21 mouse cellular contexts compared by ENCODE assay signal in the genomic region with DNA sequence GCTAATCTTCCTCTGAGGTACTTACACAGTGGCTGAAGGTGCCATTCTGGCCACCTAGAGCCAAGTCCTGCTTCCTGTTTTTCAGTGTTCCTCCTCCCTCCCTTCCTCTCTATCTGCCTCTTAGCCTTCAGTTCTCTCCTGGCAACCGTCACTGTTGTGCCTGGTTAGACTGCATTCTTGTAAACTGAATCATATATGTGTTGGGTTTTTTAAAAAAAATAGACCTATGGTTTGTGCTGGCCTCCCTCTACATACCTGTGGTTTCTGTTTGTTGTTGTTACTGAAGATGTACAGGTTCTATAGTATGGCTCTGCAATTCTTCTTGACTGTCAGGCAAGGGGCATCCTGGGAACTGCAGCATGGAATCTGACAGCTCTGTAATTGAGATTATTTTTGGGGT.
DNase-seq lines count a peak whose midpoint lies in the region; ATAC-seq lines count a peak whose summit lies in the region.
"Had no signal": no experiment of that assay in that cellular context is flagged by ENCODE, and none has a peak within 500 bp of the region (broad histone marks: within the 10 kb centered on the region; RNA-seq: fewer than 3 reads in every experiment).

No protein-coding gene starts in this region.

- WGBS in forebrain, embryonic 10.5 days = 62% methylated on average over 1 of the region's 1 CpGs
- 67% methylated on average over 1 of the region's 1 CpGs for WGBS in forebrain, embryonic 14.5 days

- H3K36me3 ChIP-seq in forebrain, embryonic 10.5 days (replicated peaks) = no peaks in the 10 kb centered on the region
- H3K36me3 ChIP-seq in forebrain, embryonic 14.5 days (ENCODE audit: control insufficient read depth, insufficient read depth, low read length) = no peaks in the 10 kb centered on the region
- H3K36me3 ChIP-seq: forebrain, embryonic 15.5 days; heart, embryonic 10.5 days; hindbrain, embryonic 12.5 days had no signal

- ATAC-seq in forebrain, embryonic 14.5 days = no peak
- ATAC-seq: forebrain, embryonic 15.5 days; hindbrain, embryonic 16.5 days; inflammation-experienced regulatory T-cells, adult 6 months had no signal

- H3K4me2 ChIP-seq in forebrain, embryonic 14.5 days (ENCODE audit: low read length) = no peak overlapping the region
- H3K4me2 ChIP-seq: forebrain, embryonic 15.5 days; hindbrain, embryonic 12.5 days had no signal

- H3K9ac ChIP-seq in forebrain, embryonic 14.5 days (ENCODE audit: low read length) = no peak overlapping the region
- H3K9ac ChIP-seq: forebrain, embryonic 15.5 days; hindbrain, embryonic 12.5 days had no signal

- DNase-seq in forebrain, embryonic 10.5 days (ENCODE audit: extremely low spot score, low spot score) = no peak
- no peak for DNase-seq in forebrain, embryonic 14.5 days (ENCODE audit: low spot score)
- peak; percentile 33 for DNase-seq in urinary bladder, postnatal 14 days (ENCODE audit: low spot score)
- no peak for DNase-seq in urinary bladder, postnatal 25 days (ENCODE audit: low spot score)
- peak; percentile 77 for DNase-seq in NIH3T3 (ENCODE audit: low read depth)
- DNase-seq in gonadal fat pad, adult 2 months (ENCODE audit: low read depth) = peak; percentile 10
- no peak for DNase-seq in liver
- no peak for DNase-seq in natural killer cell, adult 2 months (ENCODE audit: low spot score in 2 of 2)
- DNase-seq: adrenal gland, adult 8-10 months; adrenal gland, postnatal 36 days; cerebellum, adult 2 months; cerebellum, postnatal 10 days; gastrocnemius, postnatal 36 days; heart, adult 18-20 months; heart, postnatal 10 days; heart, postnatal 4 days had no signal

- H3K27me3 ChIP-seq in forebrain, embryonic 10.5 days (ENCODE audit: poor library complexity, severe bottlenecking) = peaks cover 96% of the 10 kb centered on the region
- H3K27me3 ChIP-seq in forebrain, embryonic 14.5 days (replicated peaks; ENCODE audit: control insufficient read depth, insufficient read depth, low read length) = no peaks in the 10 kb centered on the region
- H3K27me3 ChIP-seq: forebrain, embryonic 15.5 days had no signal

- H3K4me3 ChIP-seq in forebrain, embryonic 10.5 days = no peak overlapping the region
- H3K4me3 ChIP-seq in forebrain, embryonic 14.5 days (ENCODE audit: low read depth, low read length) = no peak overlapping the region
- H3K4me3 ChIP-seq: forebrain, embryonic 15.5 days; heart, embryonic 10.5 days; hindbrain, embryonic 12.5 days had no signal

- H3K27ac ChIP-seq in forebrain, embryonic 10.5 days = peak overlapping the region; percentile 41; the same call in 1 of the 2 replicates
- no peak overlapping the region for H3K27ac ChIP-seq in forebrain, embryonic 14.5 days (ENCODE audit: low read depth, low read length)
- H3K27ac ChIP-seq: forebrain, embryonic 15.5 days; heart, embryonic 10.5 days; hindbrain, embryonic 12.5 days had no signal

- H3K9me3 ChIP-seq in forebrain, embryonic 10.5 days = no peaks in the 10 kb centered on the region
- no peaks in the 10 kb centered on the region for H3K9me3 ChIP-seq in forebrain, embryonic 14.5 days (replicated peaks; ENCODE audit: control insufficient read depth, low read length)
- H3K9me3 ChIP-seq: forebrain, embryonic 15.5 days; heart, embryonic 10.5 days; hindbrain, embryonic 12.5 days had no signal

- peaks cover 39% of the 10 kb centered on the region for H3K4me1 ChIP-seq in forebrain, embryonic 10.5 days
- H3K4me1 ChIP-seq in forebrain, embryonic 14.5 days (ENCODE audit: control insufficient read depth, insufficient read depth, low read length) = peaks cover 10% of the 10 kb centered on the region; the same call in 1 of the 2 replicates

Comparison
In these comparisons a context has a peak if more than half of its experiments do, and no peak if none do; other contexts are left out.
1. DNase-seq: peak in urinary bladder, postnatal 14 days (single experiment), NIH3T3 (single experiment) and gonadal fat pad, adult 2 months (single experiment); none in forebrain, embryonic 10.5 days (single experiment), forebrain, embryonic 14.5 days (single experiment), urinary bladder, postnatal 25 days (single experiment), liver (single experiment) and natural killer cell, adult 2 months (0 of 2).